Mouse (Mus musculus): ENCODE results near the gene Src.

DNA sequence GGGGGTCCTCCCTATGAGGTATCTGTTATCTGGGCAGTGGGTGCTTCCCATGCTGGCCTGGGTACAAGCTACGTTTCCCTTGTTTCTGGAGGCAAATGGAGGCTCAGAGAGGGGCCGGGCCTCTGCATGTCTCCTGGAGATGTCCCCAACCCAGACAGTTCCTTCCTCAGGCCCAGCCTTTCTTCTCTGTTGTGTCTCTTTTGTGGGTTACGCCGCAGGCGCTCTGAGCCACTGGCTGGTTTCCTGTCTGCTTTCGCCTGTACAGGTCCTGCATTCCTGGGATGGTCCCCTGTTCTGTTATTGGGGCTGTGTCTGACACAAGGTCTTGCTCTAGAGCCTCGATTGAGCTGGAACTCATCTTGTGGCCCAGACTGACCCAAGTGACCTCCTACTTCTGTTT, 11.5 kb downstream of the Src start:
- TF ChIP-seq CTCF (IDR thresholded peaks at IDR 0.05; ENCODE audit: low read depth, low read length), result no peak
- no peak for TF ChIP-seq POLR2A (IDR thresholded peaks at IDR 0.05; ENCODE audit: extremely low read depth, insufficient read depth, low read length)
